Mouse (Mus musculus) embryo, embryonic 11.5 days (tissue): ENCODE results near the gene Zfp326.

Source experiments
- DNase-seq: peaks from one replicate; pipeline ENCODE4 v3.0.0-alpha.2; 2012; ENCODE audit warnings: low read depth, low spot score

The Zfp326 gene

GRCm38 (mm10) chr5:105867427-105867826 lies 8.9 kb upstream of the Zfp326 start:
- no peak for DNase-seq

DNA sequence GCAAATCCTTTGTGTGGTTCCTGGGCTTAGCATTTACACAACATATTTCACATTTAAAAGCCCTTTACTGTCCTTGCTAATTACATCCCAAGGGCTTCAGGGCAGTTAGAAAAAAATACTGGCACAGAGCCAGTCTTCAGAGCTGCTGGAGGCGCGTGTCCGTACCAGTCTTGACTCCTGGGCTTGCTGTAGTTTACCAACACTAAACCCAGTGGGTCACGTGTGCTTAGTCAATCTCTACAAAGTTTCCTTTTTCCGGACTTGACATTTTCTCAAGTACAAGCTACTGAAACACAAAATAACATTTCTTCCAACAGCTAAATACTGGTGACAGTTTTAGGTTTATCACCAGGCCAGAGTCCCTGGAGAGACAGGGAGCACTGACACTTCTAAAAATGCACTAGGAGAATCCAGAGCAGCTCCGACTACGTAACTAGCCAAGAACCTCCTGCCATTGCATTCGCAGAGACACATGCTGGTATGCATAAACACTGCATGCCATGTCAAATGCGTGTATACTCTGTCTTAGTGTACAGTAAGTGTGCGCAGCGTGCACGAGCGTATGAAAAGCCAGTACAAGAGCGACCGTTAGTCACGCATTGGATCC lies 8.4 kb upstream of the Zfp326 start:
- DNase-seq: no peak

GRCm38 (mm10) chr5:105868593-105868992 lies 7.8 kb upstream of the Zfp326 start:
- peak; percentile 63 for DNase-seq

DNA sequence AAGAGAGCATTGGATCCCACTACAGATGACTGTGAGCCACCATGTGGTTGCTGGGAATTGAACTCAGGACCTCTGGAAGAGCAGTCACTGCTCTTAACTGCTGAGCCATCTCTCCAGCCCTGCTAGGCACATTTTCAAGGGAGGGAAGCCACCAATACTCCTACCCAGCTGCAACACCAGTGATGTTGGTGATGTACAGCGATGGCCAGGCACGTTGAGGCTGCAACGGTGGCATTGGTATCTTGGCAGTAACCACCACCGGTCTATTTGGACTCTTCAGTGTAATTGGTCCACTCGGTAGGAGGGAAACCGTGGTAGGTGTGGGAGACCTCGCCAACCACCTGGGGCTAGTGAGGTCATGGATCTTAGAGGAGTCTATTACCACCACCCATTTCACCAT lies 6.6 kb upstream of the Zfp326 start:
- DNase-seq: no peak

GRCm38 (mm10) chr5:105871140-105871539 lies 5.2 kb upstream of the Zfp326 start:
- no peak for DNase-seq

DNA sequence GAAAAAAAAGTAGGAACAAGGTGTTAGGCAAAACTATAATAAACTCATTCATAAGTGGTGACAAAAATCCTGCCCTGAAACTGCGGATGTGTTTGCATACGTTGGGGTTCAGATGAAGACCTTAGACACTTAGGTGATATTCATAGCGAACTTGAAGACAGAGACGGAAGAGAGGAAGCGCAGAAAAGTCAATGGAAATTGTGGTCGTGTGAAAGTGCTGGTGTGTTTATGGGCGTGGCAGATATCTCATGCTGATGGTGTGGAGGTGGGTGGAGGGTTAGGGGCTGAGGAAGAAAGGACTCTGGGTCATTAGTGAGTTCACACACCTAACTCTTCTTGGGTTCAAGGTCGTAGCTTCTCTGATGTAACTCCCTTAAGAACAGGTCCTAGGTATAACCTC lies 4.2 kb upstream of the Zfp326 start:
- DNase-seq: no peak

DNA sequence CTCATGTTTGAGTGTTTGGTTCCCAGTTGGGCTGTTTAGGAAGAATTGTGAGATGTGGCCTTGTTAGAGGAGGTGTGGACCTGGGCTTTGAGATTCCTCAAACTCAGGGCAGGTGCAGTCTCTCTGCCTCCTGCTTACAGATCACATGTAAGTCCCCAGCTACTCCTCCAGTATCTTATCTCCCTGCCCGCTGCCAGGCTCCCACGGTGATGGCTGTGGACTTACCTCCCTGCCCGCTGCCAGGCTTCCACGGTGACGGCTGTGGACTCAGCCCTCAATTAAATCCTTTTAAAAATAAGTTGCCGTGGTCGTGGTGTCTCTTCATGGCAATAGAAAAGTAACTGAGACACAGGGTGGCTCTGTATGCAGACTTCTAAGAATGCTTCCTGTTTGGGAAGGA lies 3.4 kb upstream of the Zfp326 start:
- DNase-seq: no peak

GRCm38 (mm10) chr5:105873774-105874173 lies 2.6 kb upstream of the Zfp326 start:
- no peak for DNase-seq

DNA sequence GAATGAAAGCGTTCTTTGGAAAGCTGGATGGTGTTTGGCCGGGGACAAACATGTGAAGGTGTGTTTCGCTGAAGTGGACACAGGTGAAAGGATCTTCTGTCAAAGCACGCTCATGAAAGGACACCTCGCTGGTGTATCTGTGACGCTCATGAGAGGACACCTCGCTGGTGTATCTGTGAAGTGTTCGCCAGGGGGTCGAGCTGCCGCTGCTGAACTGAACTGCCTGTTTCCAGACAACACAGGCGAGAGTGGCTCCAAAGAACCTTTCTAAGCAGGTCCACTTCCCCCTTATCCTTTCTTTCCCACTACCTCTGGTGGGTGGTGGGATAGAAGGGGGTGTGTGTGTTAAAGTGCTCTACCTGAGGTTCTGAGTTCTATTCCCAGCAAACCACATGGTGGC lies 1.9 kb upstream of the Zfp326 start:
- no peak for DNase-seq

DNA sequence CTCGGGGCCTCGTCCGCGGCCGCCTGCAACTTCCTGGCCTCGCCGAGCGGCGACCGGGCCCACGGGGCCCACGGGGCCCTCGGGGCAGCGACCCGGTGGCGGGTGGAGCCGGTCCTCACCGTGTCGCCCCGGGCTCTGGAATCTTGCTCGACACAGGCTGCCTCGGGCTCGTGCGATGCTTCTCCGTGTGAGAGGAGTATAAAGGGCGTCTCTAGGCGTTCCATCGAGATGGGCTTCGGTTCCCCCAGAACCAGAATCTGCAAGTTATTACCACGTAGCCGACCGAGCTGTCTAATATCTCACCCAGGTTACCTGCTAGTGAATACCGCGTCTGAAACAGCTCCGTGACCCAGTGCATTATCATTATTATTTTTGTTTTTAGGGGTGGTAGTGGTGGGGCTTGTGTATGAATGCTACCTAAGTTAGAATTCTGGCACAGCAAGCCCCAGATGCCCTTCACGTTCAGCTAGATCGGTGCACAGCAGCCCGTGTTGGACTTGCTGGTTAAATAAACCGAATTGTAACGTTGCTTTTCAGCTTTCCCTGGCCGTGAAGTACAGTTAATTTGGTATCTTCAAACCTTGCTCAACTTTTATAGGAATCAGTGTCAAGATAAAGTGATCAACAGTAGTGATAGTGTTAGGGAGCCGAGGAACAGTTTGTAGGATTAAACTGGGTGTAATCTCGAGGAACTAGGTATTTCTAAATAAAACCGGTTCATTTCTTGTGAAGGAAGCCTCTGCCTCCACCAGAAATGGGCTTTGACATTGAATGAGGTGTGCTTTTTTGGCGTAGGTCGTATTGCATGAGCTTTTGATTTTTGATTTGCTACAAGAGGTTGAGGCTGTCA lies 785 bp downstream of the Zfp326 start:
- DNase-seq: no peak

DNA sequence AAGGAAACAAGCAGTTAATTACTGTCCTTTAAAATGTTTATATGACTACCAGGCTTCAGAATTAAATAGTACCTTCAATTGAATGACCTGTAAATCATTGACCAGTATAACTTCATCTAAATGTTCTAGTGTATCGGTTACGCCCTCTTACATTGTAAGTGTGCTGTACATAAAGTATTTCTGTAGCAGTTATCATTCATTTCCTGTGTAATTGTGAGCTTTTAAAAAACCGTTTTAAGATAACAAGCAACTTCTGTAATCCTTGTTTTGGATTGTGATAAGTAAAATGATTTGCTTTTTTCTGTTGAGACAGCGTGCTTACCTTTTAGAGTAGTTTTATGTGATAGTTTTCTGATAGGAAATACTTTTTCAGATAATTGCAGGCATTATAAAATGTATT lies 11.0 kb downstream of the Zfp326 start:
- no peak for DNase-seq

DNA sequence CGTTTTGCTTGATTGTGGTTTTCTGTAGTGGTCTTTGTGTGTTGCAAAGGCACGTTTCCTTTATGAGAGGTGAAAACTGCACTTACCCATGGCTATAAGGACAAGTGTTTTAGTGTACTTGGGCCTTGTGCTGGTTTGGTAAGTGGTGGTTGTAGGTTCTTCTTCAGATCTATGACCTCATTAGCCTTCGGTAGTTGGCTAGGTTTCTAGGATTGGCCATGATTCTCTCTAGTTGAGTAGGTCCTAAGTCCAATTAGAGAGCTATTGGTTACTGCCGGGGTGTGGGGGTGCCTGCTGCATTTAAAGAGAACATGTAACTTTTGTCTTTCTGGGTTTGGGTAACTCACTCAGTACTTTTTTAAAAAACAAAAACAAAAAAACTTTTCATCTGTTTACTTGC lies 21.8 kb downstream of the Zfp326 start:
- DNase-seq: no peak

GRCm38 (mm10) chr5:105909209-105909608 lies 32.8 kb downstream of the Zfp326 start:
- no peak for DNase-seq

DNA sequence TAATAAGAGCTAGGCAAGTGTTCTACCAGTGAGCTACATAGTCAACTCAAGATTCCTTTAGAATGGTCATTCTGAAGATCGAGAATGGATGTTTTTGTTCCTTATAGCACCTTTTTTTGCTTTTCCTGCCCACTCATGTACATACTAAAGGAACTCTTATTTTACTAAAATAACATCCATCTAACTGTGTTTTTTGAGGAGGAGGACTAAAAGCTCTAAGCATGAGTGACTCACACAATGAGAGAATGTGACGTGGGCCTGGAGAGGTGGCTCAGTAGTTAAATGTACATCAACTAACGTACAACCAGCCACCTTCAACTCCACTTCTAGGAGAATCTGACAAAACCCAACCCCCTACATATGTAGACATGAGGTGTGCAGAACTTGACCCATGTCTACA lies 33.3 kb downstream of the Zfp326 start:
- DNase-seq: no peak

GRCm38 (mm10) chr5:105911498-105911897 lies 35.1 kb downstream of the Zfp326 start:
- no peak for DNase-seq

DNA sequence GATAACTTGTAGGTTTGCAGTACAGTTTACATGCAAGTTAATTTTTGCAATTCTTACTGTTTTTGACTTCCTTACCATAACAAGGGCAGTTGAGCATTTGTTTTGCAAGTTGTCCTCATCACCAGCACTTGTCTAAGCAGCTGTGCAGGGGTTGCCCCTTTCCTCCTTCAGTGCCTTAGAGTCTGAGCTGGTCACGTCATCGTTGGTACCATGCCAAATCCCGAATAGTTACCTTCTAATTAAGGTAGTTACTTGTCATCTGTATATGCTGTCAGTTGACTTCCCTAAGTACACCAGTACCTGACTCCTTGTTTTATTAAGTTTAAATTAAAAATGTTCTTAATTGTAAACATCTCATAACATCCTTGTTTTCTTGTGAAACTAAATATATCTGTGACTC lies 41.0 kb downstream of the Zfp326 start:
- DNase-seq: no peak

GRCm38 (mm10) chr5:105918289-105918688 lies 41.9 kb downstream of the Zfp326 start:
- DNase-seq: no peak

GRCm38 (mm10) chr5:105922818-105923487 lies 46.6 kb downstream of the Zfp326 start:
- peak; percentile 19 for DNase-seq

- no peak for DNase-seq
Measured at GRCm38 (mm10) chr5:105924347-105924746, 48.0 kb downstream of the Zfp326 start.

DNA sequence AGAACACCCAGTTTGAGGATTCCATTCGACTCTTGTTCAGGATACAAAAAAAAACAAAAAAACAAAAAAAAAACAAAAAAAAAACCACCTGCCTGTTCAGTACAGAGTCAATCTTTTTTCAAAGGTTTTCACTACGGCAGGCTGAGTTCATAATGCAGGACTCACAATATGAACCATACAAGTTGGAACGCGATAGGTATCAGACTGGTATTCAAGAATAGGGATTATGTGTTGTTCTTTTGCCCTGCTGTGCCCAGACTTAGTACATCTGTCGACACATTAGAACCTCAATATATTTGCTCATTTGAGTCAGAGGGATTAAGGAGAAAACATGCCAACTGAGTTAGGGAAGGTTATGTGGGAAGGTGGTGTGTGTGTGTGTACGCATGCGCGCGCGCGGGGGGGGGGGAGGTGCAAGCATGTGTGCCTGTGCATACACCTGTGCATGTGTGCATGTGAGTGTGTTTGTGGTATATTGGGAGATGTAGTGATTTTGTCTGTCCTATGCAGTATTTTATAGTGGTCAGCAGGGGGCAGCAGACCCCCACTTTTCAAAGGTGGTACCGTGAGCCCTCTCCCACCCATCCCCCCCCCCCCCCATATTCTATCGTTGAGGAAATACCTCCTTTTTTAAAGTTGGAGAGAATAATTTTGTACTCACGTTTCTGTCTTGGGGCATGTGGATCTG lies 49.3 kb downstream of the Zfp326 start:
- no peak for DNase-seq

DNA sequence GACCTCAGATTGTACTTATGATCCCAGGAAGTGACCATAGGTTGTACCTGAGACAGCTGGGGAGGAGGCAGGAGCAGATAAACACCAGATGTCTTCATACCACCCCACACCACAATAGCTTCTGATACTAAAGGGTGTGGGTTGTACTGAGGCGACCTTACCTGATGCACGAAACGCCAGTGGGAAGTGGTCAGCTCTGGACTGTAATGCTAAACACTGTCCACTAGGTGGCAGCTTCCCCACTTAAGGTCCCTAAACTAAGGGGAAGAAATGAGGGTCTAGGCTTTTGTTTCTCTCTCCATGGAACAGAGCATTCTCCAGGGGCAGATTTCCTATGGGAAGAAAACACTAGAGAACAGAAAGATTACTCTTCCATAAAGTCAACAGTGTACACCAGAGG lies 53.9 kb downstream of the Zfp326 start:
- no peak for DNase-seq

DNA sequence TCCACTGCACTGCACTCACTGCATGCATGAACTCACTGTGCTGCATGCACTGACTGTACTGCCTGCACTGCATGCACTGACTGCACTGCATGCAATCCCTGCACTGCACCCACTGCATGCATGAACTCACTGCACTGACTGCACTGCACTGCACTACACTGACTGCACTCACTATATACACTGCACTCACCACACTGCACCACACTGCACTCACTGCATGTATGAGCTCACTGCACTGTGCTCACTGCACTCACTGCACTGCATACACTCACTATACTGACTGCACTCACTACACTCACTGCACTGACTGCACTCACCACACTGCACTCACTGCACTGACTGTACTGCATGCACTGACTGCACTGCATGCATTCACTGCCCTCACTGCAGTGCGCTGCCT lies 56.0 kb downstream of the Zfp326 start:
- DNase-seq: no peak
